Mouse (Mus musculus): Measurements from ENCODE around the gene Acot8. TPM values are rescaled to one million over a fixed set of nuclear protein-coding genes. Genes with fewer than 3 reads are reported as not detected.

Acot8 gene
- total and polyA plus RNA-seq, 3 experiments: 11.9 to 26.8 (median 15.8) TPM

DNA sequence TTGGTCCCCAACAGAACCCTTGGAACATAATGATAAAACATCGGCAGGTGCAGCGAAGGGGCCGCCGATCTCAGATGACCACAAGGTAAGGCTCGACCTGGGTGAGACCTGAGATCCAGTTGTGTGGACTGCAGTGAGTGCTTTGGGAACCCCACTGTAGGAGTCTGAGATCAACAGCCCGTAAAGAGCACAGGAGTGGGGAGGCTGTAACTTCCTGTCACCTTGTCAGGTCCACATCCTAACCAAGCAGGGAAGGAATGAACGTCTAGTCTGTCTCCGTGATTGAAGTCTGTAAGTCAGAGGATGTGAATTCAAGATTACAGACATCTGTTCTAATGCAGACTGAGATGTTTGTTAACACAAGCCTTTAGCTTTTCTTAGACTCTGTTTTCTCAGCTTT is 58.0 kb downstream of the Acot8 start:
- in situ Hi-C loops (cut with MboI; ENCODE audit: low pct_ligation_motif_present, low pct_unique_long_range_greater_than_20kb, low sequenced_read_pairs) (loop anchor here (25.0 kb wide), 1 partner anchor 334 kb away; the partner anchor contains the start of genes Matn4 and Rbpjl), dilution Hi-C loops (cut with MboI; ENCODE audit: extremely low pct_ligation_motif_present, extremely low pct_unique_long_range_greater_than_20kb, low sequenced_read_pairs) (no loop called here)
- Histone ChIP-seq H3K27ac (ENCODE audit: insufficient read depth, low read depth) (no peak overlapping the region), H3K4me3 (replicated peaks in 1 of 3; ENCODE audit: low read depth in 2 of 3, low read length in 2 of 3, poor library complexity in 1 of 3) (peak overlapping the region; percentile 66 to 96 (median 96)), H3K4me1 (ENCODE audit: control insufficient read depth in 1 of 2, insufficient read depth in 2 of 2) (peaks cover 6 to 19% of the 10 kb centered on the region in 2 experiments; a peak in 3 of 4 replicates), H3K27me3 (replicated peaks) (peaks cover 38% of the 10 kb centered on the region), H3K9me3 (replicated peaks; ENCODE audit: low read length) (no peaks in the 10 kb centered on the region), H3K9ac (ENCODE audit: insufficient read depth, low read depth) (peak overlapping the region; percentile 91), H3K79me2 (replicated peaks; ENCODE audit: control insufficient read depth, extremely low read depth, insufficient read depth, poor library complexity, severe bottlenecking) (peaks cover 9% of the 10 kb centered on the region), H3K4me2 (ENCODE audit: insufficient read depth, low read depth, poor library complexity, severe bottlenecking) (peak overlapping the region; percentile 96), H3K36me3 (replicated peaks in 1 of 2; ENCODE audit: control insufficient read depth in 1 of 2, insufficient read depth in 1 of 2, low read length in 1 of 2) (peaks cover 18 to 41% of the 10 kb centered on the region in 2 experiments)
- TF ChIP-seq SMC3 (IDR thresholded peaks at IDR 0.05; ENCODE audit: low read depth, low read length): no peak
- TF ChIP-seq TCF12 (IDR thresholded peaks at IDR 0.05; ENCODE audit: low read depth, low read length): no peak
- TF ChIP-seq POLR2AphosphoS2 (IDR thresholded peaks at IDR 0.05; ENCODE audit: low read depth, low read length): no peak
- TF ChIP-seq RCOR1 (conservative IDR thresholded peaks at IDR 0.05; ENCODE audit: low read depth, low read length): no peak
- TF ChIP-seq EP300 (IDR thresholded peaks at IDR 0.05; ENCODE audit: low read length): no peak
- no peak for TF ChIP-seq CHD2 (IDR thresholded peaks at IDR 0.05; ENCODE audit: low read length)
- no peak for TF ChIP-seq JUN (IDR thresholded peaks at IDR 0.05; ENCODE audit: insufficient read depth, low read depth, low read length)
- TF ChIP-seq E2F4 (IDR thresholded peaks at IDR 0.05; ENCODE audit: insufficient replicate concordance, low read depth, low read length): no peak
- no peak for TF ChIP-seq NELFE (IDR thresholded peaks at IDR 0.05; ENCODE audit: low read depth, low read length)
- no peak for TF ChIP-seq KAT2A (IDR thresholded peaks at IDR 0.05; ENCODE audit: insufficient replicate concordance, low read length)
- peak; percentile 3 for DNase-seq (ENCODE audit: extremely low read depth)

DNA sequence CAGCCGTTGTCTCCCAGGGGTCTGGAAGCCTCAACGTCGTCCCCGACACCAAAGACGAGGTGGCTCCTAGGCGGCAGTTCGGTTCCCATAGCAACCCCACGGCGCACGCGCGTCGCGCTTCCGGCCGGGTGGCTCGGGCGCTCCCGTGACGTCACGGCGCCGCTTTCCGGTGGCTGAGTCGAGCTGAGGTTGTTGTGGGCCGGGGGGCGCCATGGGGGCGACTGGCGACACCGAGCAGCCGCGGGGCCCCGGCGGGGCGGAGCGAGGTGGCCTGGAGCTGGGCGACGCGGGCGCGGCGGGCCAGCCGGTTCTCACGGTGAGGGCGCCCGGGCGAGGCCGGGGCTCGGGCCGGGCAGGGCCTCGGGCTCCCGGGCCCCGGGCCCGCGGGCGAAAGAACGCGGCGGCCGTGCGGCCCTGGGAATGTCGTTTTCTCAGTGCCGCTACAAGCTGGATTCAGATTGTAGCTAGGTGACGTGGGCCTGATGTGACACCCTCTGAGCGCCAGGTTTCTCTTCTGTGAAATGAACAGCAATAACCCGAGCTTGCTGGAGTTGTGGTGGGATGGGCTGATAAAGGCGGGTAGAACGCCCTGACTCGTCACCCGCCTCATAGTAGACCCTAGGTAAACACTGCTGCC is 58.7 kb downstream of the Acot8 start, which contains the start of the genes Wfdc3 and Dnttip1:
Gene Wfdc3 (minus strand): TSS at position 89 of the 637 bp plus-strand sequence.
Gene Dnttip1 (plus strand): TSS at position 141 of the 637 bp plus-strand sequence.
- Histone ChIP-seq H3K79me2 (replicated peaks; ENCODE audit: control insufficient read depth, extremely low read depth, insufficient read depth, poor library complexity, severe bottlenecking) (peaks cover 7% of the 10 kb centered on the region), H3K27ac (ENCODE audit: insufficient read depth, low read depth) (no peak within 1 kb of the TSS), H3K9me3 (replicated peaks; ENCODE audit: low read length) (no peaks in the 10 kb centered on the region), H3K27me3 (replicated peaks) (peaks cover 45% of the 10 kb centered on the region), H3K36me3 (replicated peaks in 1 of 2; ENCODE audit: control insufficient read depth in 1 of 2, insufficient read depth in 1 of 2, low read length in 1 of 2) (peaks cover 16 to 37% of the 10 kb centered on the region in 2 experiments), H3K4me2 (ENCODE audit: insufficient read depth, low read depth, poor library complexity, severe bottlenecking) (peak within 1 kb of the TSS; percentile 96), H3K4me3 (replicated peaks in 1 of 3; ENCODE audit: low read depth in 2 of 3, low read length in 2 of 3, poor library complexity in 1 of 3) (peak within 1 kb of the TSS; percentile 66 to 96 (median 96)), H3K9ac (ENCODE audit: insufficient read depth, low read depth) (peak within 1 kb of the TSS; percentile 91), H3K4me1 (ENCODE audit: control insufficient read depth in 1 of 2, insufficient read depth in 2 of 2) (peaks cover 6 to 19% of the 10 kb centered on the region in 2 experiments; a peak in 3 of 4 replicates)
- in situ Hi-C loops (cut with MboI; ENCODE audit: low pct_ligation_motif_present, low pct_unique_long_range_greater_than_20kb, low sequenced_read_pairs): loop anchor here (25.0 kb wide), 1 partner anchor 334 kb away; the partner anchor contains the start of genes Matn4 and Rbpjl
- TF ChIP-seq MAFK (IDR thresholded peaks at IDR 0.05; ENCODE audit: insufficient replicate concordance, low read length) (no peak), ELF1 (IDR thresholded peaks at IDR 0.05; ENCODE audit: low read depth, low read length) (peak; percentile 94), MXI1 (IDR thresholded peaks at IDR 0.05; ENCODE audit: low read depth, low read length) (peak; percentile 98), BHLHE40 (IDR thresholded peaks at IDR 0.05; ENCODE audit: low read depth, low read length) (peak; percentile 43; the same call in 1 of the 2 replicates), ZMIZ1 (IDR thresholded peaks at IDR 0.05; ENCODE audit: low read depth, low read length) (0 out of 2 replicates have a peak, but pooled peaks have one; percentile 42), SIN3A (IDR thresholded peaks at IDR 0.05; ENCODE audit: low read length) (peak; percentile 96), IRF4 (IDR thresholded peaks at IDR 0.05; ENCODE audit: low read depth, low read length) (no peak), KAT2A (IDR thresholded peaks at IDR 0.05; ENCODE audit: insufficient replicate concordance, low read length) (peak; percentile 70; the same call in 1 of the 2 replicates), NRF1 (IDR thresholded peaks at IDR 0.05; ENCODE audit: low read depth, low read length) (peak; percentile 93), TCF12 (IDR thresholded peaks at IDR 0.05; ENCODE audit: low read depth, low read length) (peak; percentile 39; the same call in 1 of the 2 replicates), POLR2A (IDR thresholded peaks at IDR 0.05; ENCODE audit: low read depth, low read length) (peak; percentile 66; the same call in 1 of the 2 replicates), HCFC1 (IDR thresholded peaks at IDR 0.05; ENCODE audit: low read depth, low read length) (peak; percentile 84), USF1 (IDR thresholded peaks at IDR 0.05; ENCODE audit: low read depth, low read length) (no peak)
- dilution Hi-C loops (cut with MboI; ENCODE audit: extremely low pct_ligation_motif_present, extremely low pct_unique_long_range_greater_than_20kb, low sequenced_read_pairs): no loop called here
- DNase-seq (ENCODE audit: extremely low read depth): peak; percentile 90

Data from CH12.LX (cell line).